Mouse (Mus musculus) lung, adult 18-20 months (tissue): ENCODE results near the gene Gpcpd1.

Source experiments
- DNase-seq, 2 experiments: peaks; one replicate each; pipeline ENCODE4 v3.0.0; 2022; ENCODE audit warnings: mixed read lengths in 2 of 2

Gene Gpcpd1

DNA sequence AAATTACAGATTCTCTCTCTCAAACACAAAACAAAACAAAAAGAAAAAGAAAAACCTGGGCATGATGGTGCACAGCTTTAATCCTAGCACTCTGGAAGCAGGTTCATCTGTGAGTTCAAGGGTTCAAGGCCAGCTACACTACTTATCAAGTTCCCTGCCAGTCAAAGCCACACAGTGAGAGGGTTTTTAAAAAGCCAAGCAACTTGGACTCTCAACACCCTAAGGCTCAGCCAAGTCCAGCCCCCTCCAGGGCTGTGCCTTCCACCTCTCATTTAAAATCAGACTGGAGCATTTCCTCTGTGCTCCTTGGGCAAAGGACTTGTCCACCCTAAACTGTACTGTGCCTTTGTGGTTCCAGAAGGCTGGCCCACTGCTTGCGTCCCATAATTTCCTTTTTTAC lies 3.3 kb downstream of the Gpcpd1 start:
- no peak for DNase-seq

DNA sequence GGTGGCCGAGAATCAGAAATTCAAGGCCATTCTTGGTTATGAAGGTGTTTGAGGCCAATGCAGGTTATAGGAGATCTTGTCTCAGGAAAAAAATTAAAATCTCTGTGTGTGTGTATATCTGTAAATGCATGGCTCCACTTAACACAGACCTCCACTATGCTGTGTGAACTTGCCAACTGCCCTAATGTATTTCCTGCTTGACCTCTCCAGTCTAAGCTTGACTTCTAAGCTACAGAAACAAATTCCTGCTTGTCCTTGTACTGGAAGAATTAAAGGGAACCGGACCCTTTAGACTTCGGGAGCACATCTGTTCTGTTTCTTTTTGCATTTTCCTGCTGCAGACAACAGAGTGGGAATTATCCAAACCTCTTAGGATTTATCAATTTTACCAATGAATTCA lies 4.4 kb downstream of the Gpcpd1 start:
- DNase-seq, result no peak

DNA sequence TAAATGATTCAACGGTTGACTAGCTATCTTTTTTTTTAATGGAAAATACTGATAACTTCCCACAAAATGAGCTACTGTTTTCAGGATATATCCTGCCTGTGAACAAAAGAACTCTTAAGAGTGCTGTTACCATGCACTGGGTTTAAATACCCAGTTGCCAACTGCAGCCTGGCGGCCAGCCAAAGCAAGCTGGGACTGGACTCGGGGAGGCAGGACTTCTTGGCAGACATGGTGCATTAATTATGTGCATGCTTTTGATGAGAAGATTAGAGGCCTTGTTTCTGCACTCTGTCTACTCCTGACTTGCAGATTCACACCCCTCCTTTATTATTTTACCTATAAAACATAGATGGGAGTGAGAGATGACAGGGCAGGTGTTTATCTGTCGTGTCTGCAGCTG lies 5.3 kb downstream of the Gpcpd1 start:
- peak; percentile 81 to 83 for DNase-seq

DNA sequence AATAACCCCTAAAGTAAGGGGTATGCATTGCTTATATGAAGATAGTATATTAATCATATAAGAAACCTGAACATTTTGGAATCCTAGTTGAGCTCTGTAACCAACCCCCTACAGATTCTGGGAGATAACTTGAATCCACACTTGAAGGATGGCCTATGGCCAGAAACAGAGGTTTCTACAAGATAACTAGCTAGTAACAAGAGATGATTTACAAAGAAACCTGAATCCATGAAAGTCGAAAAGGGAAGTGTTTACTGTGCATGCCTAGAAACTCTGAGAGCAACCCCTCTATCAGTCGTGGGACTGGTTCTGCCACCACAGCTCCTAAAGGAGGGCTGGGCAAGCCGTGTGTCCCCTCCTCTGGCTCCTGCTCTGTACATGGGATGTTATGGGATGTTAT lies 7.8 kb downstream of the Gpcpd1 start:
- no peak for DNase-seq

DNA sequence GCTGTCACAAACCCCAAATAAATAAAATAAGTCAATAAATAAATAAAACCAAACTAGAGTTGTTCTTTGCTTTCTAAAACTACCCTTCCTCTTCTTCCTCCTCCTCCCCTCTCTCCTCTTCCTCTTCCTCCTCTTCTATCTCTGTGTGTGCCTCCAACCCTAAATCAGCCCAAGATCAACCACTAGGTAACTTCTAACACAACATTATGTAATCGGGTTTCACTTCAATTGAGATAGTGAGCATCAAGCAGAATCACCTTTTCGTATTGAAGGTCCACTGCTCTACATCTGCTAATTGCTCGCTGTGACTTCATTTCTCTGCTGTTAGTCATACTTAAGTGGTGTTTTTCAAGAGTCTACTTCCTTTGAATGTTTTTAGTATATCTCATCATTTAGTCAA lies 8.8 kb downstream of the Gpcpd1 start:
- no peak for DNase-seq

DNA sequence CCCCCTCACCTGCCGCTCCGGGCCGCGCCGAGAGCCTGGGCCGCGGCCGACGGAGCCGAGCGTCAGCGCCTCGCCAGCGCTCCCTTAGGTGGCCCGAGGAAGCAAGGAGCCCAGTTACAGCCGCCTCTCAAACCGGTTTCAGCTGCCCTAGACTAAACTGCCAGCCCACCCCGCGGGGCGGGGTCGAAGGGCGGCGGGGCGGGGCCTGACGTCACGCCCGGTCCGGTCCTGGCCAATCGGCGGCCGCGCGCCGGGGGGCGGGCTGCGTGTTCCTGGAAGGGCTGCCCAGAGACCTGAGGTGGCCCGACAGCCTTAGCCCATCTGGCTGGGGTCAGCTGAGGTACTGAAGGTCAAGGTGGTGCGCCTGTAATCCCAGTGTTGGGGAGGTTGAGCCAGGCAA lies 9.5 kb downstream of the Gpcpd1 start:
- peak; percentile 97 to 98 for DNase-seq

DNA sequence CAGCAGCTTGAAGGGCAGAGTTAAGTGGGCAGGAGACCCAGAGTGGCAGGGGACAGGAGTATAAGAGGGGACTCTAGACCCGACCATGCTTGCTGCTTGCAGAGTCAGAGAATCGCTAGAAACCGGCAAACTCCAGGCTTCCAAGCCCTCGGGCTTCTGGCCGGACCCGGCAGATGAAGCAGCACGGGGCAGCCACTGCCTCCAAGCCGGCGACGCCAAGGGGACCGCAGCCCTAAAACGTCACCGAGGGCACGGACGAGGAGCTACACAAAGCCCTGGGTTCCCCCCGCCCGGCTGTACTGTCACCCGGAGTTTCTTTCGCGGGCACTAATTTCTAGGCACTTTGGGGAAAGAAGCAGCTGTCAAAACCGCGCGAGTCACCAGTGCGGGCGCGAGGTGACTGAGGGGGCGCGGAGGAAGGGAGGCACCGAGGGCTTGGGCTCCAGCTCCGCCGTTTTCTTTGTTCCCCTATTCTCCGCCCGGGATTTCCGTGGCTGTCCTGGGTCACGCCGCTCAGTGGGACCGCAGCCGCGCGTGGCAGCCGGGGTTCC lies 10.0 kb downstream of the Gpcpd1 start:
- DNase-seq, result peak; percentile 55 to 60

DNA sequence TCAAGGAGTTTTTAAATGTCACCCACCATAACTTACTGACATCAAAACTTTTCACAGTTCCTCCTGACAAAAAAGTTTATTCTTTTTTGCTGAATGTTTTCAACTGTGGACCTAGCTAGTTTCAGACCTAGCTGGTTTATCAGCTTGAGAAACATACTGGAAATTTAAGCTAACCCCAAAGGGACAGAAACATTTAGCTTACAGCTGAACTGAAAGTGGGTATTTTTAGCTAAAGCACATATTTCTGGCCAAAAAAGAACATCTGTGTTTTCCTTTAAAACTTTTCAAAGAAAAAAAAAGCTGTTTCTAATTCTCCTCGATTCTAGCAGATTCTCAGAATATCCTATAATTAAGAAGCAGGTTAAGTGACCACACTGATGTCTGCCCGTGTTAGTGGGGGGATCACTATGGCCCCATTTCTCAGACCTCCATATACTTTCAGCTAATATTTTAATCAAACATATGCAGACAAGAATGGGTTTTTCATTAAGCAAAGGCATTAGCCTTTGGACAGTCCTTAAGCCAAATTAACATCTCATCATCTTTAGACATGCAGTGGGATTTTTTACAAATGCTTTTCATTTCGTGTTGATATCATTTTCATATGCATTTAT lies 10.9 kb downstream of the Gpcpd1 start:
- DNase-seq, result no peak

DNA sequence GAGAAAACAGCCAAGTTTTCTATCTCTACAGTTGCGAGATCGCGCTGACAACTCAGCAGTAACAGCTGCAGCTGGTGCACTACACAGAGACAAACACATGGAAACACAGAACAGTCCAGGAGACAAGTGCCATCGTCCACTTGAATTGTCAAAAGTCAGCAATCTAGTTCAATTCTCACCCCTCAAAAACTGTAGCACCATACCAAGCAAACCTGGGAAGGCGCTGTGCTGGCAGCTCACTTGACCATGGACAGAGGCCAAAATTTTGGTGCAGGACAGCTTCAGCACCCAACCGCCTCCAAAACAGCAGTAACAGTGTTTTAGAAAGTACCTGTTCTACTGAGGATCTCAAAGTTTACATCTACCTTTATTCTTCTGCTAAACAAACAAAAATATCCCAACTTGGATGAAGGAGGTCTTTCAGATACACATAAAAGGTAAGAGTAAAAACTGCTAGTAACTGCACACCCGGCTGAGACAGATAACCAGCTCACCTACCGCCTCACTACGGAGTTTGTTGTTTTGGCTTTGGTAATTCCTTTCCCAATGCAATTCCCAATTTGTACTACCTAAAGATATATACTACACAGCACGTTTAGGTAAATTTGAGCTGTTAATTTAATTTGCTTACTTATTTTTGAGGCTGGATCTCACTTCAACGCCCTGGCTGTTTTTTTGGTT lies 11.6 kb downstream of the Gpcpd1 start:
- peak; percentile 46 to 63 for DNase-seq

DNA sequence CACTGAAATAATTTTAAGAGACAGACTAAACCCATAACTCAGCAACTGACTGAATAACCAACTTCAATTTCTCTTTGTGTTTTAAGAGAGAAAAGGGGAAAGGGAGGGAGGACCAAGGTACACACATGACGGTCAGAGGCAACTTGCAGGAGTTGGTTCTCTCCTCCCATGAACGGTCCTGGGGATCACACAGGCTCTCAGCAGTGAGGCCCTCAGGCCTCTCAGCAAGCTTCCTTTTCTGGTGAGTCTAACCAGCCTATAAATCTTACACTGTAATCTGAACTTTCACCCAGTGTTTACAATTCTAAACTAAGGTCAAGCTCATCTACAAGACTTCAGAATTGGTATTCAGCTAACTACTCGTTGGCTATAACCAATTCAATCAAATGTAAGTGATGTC lies 12.3 kb downstream of the Gpcpd1 start:
- no peak for DNase-seq

DNA sequence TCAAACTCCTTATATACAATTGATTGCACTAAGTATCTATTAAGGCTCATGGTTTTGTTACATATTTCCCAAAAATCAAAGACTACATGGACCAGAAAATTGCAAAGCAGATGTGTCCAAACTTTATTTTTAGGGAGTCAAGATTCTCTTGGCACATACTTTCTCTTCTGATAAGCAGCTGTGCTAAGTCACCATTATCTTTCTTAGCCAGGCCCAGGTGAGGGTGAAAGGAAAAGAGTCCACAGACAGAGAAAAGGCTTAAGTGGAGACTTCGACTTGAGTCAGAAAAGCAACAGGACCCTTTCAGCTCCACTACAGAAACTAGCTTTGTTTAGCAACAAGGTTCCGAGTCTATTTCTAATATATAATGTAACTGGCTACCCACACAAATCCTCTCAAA lies 14.2 kb downstream of the Gpcpd1 start:
- DNase-seq, result no peak

DNA sequence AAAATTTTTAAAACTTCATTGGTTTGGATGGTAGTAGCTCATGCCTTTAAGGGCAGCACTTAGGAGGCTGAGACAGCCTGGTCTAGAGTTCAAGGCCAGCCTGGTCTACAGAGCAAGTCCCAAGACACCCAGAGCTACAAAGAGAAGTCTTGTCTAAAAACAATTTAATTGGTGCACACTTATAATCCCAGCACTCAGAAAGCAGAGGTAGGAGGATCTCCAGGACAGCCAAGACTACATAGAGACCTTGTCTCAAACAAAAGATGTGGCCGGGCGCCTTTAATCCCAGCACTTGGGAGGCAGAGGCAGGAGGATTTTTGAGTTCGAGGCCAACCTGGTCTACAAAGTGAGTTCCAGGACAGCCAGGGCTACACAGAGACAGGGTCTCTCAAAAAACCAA lies 14.9 kb downstream of the Gpcpd1 start:
- DNase-seq, result no peak

DNA sequence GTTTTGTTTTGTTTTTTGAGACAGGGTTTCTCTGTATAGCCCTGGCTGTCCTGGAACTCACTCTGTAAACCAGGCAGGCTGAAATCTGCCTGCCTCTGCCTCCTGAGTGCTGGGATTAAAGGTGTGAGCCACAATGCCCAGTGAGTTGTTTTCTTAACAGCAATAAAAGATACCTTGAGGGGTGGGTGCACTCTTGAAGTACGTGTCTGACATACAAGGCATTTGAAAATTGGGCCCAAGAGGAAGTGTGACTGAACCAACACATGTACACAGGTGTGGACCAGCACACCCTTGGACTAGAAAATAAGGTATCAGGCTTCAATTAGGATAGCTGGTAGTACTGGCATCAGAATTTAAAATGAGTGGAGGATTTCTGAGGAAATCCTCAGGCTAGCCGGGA lies 16.2 kb downstream of the Gpcpd1 start:
- no peak for DNase-seq

DNA sequence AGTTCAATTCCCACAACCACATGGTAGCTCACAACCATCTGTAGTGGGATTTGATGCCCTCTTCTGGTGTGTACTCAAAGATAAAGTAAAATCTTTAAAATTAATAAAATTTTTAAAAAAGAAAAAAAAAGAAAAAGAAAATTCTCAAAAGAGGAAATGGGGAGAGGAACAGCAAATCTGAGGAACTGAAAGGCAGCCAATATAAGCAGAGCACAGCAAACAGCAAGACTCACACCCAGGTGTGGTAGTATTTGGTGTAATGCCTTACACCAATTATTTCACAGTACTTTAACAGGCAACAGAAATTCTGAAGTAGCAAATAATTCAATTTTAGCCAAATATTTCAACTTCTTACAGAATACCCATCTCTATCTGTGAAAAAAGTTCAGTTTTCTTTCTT lies 16.7 kb downstream of the Gpcpd1 start:
- no peak for DNase-seq

DNA sequence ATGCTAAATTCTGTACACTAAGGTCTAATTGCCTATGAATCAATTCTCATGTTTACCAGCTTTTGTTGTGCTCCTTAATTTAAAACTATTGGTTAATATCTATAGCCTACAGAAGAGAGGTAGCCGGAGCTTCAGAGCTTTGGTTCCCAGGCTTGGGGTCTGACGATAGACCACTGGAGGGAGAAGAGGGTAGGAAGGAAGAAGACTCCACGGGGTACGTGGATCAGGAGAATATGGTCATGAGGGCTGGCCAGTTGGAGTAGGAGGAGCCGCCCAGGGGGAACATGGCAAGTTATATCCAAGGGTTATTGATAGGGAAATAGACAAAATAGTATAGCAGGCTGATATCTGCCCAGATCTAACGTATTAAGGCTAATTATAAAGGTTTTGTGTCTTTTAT lies 17.8 kb downstream of the Gpcpd1 start:
- no peak for DNase-seq

DNA sequence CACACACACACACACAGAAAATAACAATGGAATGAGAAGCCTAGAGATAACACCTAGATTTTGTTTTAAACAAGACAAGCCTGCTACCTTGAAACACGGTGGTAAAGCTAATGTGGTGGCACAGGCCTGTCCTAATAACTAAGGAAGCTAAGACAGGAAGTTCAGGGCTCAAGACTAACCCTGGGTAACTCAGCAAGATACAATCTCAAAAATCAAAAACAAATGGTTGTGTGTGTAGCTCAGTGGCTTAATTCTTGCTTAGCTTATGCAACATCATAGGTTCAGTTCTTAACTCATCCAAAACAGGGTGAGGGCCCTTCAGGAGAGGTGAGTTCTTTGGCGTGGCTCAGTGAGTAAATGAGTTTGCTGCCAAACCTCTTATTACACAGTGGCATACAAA lies 20.1 kb downstream of the Gpcpd1 start:
- no peak for DNase-seq

DNA sequence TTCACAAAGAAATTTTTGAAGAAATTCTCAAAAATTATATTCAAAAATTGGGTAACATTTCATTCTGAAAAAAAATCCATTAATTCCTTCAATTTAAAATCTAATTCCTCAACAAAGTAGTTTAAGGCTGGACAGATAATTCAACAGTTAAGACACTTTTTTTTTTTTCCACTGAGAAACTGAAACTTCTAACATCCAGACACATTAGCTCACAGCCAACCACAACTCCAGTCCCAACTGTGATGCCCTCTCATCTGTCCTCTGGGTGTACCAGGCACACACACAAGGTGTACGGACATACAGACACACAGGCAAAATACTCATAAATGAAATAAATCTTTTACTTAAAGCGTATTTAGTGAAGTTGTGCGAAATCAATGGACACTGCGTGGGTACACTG lies 25.7 kb downstream of the Gpcpd1 start:
- no peak for DNase-seq

DNA sequence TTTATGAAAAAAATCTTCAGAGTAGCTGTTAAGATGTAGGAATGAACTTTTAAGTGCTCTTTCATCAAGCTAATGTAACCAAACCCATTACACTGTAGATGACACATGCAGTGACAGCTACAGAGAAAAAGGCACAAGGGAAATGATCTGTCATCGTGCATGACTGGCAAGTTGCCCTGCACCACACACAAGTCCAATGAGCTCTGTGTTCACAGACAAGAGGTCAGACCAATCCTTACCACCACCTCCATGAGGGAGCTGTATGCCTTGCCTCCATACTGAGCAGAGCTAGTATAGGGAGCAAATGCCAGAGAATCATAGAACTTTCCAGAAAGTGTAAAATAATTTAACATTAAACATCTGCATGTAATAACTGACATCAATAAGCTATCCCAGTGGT lies 59.7 kb downstream of the Gpcpd1 start:
- DNase-seq, result no peak

DNA sequence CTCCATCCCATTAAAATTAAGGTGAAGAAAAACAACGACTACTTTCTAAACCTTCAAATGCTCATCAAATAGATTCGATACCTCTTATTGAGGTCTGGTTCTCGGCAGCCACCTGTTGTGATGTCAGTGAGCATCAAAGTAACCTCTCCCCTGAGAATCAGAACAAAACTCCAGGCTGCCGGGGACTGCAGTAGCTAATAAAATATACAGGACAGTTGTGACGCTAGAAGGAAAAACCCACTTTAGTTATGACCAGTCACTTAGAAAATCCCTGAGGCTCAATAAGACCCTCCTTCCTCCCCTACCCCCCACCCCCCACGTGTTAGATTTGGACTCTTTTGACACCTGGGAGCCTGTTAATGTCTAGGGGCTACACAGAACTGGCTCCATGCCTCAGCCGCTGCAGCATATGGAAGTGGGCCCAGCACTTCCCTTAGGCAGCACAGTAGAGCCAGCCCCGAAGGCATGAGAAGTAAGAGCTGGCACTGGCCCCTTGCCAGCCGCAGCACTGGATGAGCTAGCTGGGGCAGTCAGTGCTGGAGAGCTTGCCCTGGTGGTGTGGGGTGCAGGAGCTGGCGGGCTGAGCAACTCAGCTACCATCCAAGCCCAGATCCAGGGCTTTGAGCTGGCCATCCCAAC lies 60.5 kb downstream of the Gpcpd1 start:
- DNase-seq, result no peak

DNA sequence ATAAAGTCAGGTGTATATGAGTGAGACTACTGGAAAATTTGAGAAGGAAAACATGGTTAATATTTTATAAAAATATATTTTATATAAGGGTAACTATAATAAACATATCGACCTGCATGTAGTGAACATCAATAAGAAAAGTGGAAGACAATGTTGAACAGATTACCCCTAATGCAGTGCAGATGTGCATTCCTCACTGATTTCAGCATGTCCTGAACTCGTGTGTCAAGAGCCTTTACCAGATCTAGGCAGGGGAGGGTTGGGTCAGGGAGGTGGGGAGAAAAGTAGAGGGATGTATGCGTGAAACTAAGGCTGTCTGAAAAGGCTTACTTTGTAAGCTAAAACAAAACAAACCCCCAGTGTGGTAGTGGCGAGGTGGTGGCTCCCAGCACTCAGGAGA lies 61.4 kb downstream of the Gpcpd1 start:
- no peak for DNase-seq

DNA sequence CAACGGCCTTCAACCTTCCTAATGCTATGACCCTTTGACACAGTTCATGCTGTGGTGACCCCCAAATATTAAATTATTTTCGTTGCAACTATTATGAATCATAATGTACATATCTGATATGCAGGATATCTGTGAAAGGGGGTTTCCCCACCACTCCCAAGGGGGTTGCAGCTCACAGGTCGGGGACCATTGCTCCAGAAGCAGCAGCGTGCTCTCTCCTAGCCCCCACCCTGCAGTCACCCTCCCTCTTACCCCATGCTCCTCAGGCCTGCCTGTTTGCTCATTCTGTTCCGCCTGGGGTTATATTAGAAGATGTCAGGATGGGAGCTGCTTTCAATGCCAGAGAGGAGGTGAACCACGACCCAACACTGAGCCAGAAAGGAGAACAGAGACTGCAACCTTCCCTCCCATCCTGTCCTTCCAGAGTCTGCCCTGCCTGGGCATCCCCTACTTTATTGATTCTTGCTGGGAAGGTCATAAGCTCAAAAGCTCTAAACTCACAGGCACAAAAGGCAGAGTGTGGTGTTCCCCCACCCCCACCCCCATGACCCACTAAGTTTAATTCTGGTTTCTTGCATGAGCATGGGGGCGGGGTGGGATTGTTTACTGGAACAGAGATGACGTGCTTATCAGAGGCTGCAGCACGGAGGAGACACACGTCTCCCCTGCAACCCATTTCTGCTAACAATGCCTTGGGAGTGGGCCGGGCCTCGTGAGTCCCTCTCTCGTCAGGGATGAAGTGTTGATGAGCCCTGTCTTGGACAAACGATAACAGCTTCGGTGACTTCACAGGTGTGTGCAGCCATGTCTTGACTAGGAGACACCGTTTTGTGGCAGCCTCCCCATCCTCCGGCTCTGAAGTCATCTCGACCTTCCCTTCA lies 69.3 kb downstream of the Gpcpd1 start:
- no peak for DNase-seq

DNA sequence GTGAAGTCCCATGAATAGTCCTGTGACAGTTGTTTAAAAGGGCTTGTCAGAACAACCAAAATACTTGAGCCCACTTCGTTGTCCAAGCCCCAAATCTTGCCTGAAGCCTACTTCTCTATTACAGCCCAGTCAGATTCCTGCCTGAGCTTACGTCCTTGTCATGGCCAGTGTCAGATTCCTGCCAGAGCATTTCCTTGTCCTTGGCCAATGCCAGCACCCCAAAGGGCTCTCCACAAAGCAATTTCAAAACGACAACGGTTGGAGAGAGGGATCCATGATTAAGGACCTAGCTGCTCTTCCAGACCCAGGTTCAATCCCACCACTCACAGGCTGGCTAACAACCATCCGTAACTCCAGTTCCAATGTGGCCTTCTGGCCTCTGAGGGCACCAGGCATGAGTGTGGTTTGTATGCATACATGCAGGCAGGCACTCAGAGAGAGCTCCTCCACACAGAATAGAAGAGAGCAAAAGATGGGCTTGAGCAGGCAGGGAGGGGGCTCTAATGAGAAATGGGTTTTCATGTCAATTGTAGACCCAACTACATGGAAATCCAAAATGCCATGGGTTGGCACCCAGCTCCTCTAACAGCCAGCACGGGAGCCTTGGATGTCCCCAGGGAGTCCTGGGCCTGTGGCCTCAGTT lies 70.2 kb downstream of the Gpcpd1 start:
- DNase-seq, result no peak
